Mouse (Mus musculus): Measurements from ENCODE around the gene Babam2. TPM values are rescaled to one million over a fixed set of nuclear protein-coding genes. Genes with fewer than 3 reads are reported as not detected.

Babam2 gene
- polyA plus RNA-seq, 1 experiment from 2014 or later, result 32.3 TPM

- H3K9ac ChIP-seq (ENCODE audit: low read length), result no peak overlapping the region
- no peak for DNase-seq (ENCODE audit: low spot score)
- WGBS, result 89% methylated on average over 7 of the region's 7 CpGs
- no peaks in the 10 kb centered on the region for H3K9me3 ChIP-seq (replicated peaks; ENCODE audit: control insufficient read depth, low read length)
- ATAC-seq, result no peak
- no peaks in the 10 kb centered on the region for H3K4me1 ChIP-seq (ENCODE audit: control insufficient read depth, insufficient read depth, low read length)
- no peak overlapping the region for H3K4me2 ChIP-seq (ENCODE audit: low read length)
- H3K4me3 ChIP-seq (ENCODE audit: low read depth, low read length), result no peak overlapping the region
- no peaks in the 10 kb centered on the region for H3K27me3 ChIP-seq (replicated peaks; ENCODE audit: control insufficient read depth, insufficient read depth, low read length)
- H3K36me3 ChIP-seq (ENCODE audit: control insufficient read depth, insufficient read depth, low read length), result no peaks in the 10 kb centered on the region
- no peak overlapping the region for H3K27ac ChIP-seq (ENCODE audit: low read depth, low read length)
These were observed 208.9 kb downstream of the Babam2 start for GRCm38 (mm10) chr5:31906286-31906951.

GRCm38 (mm10) chr5:31907959-31908358 lies 210.5 kb downstream of the Babam2 start:
- no peak for ATAC-seq
- no peaks in the 10 kb centered on the region for H3K4me1 ChIP-seq (ENCODE audit: control insufficient read depth, insufficient read depth, low read length)
- H3K9me3 ChIP-seq (replicated peaks; ENCODE audit: control insufficient read depth, low read length), result no peaks in the 10 kb centered on the region
- WGBS, result 94% methylated on average over 2 of the region's 2 CpGs
- DNase-seq (ENCODE audit: low spot score), result no peak
- H3K9ac ChIP-seq (ENCODE audit: low read length), result no peak overlapping the region
- H3K4me2 ChIP-seq (ENCODE audit: low read length), result no peak overlapping the region
- no peaks in the 10 kb centered on the region for H3K27me3 ChIP-seq (replicated peaks; ENCODE audit: control insufficient read depth, insufficient read depth, low read length)
- no peak overlapping the region for H3K27ac ChIP-seq (ENCODE audit: low read depth, low read length)
- H3K4me3 ChIP-seq (ENCODE audit: low read depth, low read length), result no peak overlapping the region
- no peaks in the 10 kb centered on the region for H3K36me3 ChIP-seq (ENCODE audit: control insufficient read depth, insufficient read depth, low read length)

- H3K4me3 ChIP-seq (ENCODE audit: low read depth, low read length), result no peak overlapping the region
- DNase-seq (ENCODE audit: low spot score) (no peak), ATAC-seq (no peak)
- H3K9ac ChIP-seq (ENCODE audit: low read length), result no peak overlapping the region
- H3K4me2 ChIP-seq (ENCODE audit: low read length), result no peak overlapping the region
- H3K27me3 ChIP-seq (replicated peaks; ENCODE audit: control insufficient read depth, insufficient read depth, low read length), result no peaks in the 10 kb centered on the region
- WGBS, result 88% methylated on average over 2 of the region's 2 CpGs
- H3K36me3 ChIP-seq (ENCODE audit: control insufficient read depth, insufficient read depth, low read length), result no peaks in the 10 kb centered on the region
- no peaks in the 10 kb centered on the region for H3K9me3 ChIP-seq (replicated peaks; ENCODE audit: control insufficient read depth, low read length)
- H3K27ac ChIP-seq (ENCODE audit: low read depth, low read length), result no peak overlapping the region
- no peaks in the 10 kb centered on the region for H3K4me1 ChIP-seq (ENCODE audit: control insufficient read depth, insufficient read depth, low read length)
These were observed 211.3 kb downstream of the Babam2 start for GRCm38 (mm10) chr5:31908818-31909217.

- ATAC-seq, result no peak
- no peak for DNase-seq (ENCODE audit: low spot score)
- 68% methylated on average over 7 of the region's 7 CpGs for WGBS
These were observed 218.8 kb downstream of the Babam2 start for GRCm38 (mm10) chr5:31916241-31916640.

GRCm38 (mm10) chr5:31918566-31918965 lies 221.1 kb downstream of the Babam2 start:
- 96% methylated on average over 4 of the region's 4 CpGs for WGBS
- Histone ChIP-seq H3K9me3 (replicated peaks; ENCODE audit: control insufficient read depth, low read length) (no peaks in the 10 kb centered on the region), H3K4me1 (ENCODE audit: control insufficient read depth, insufficient read depth, low read length) (no peaks in the 10 kb centered on the region), H3K27me3 (replicated peaks; ENCODE audit: control insufficient read depth, insufficient read depth, low read length) (no peaks in the 10 kb centered on the region), H3K4me3 (ENCODE audit: low read depth, low read length) (no peak overlapping the region), H3K27ac (ENCODE audit: low read depth, low read length) (no peak overlapping the region), H3K36me3 (ENCODE audit: control insufficient read depth, insufficient read depth, low read length) (no peaks in the 10 kb centered on the region), H3K4me2 (ENCODE audit: low read length) (no peak overlapping the region), H3K9ac (ENCODE audit: low read length) (no peak overlapping the region)
- ATAC-seq (no peak), DNase-seq (ENCODE audit: low spot score) (no peak)

More at GRCm38 (mm10) chr5:31916241-31916640, 218.8 kb downstream of the Babam2 start:
- no peak overlapping the region for H3K27ac ChIP-seq (ENCODE audit: low read depth, low read length)
- H3K4me1 ChIP-seq (ENCODE audit: control insufficient read depth, insufficient read depth, low read length), result no peaks in the 10 kb centered on the region
- no peak overlapping the region for H3K4me3 ChIP-seq (ENCODE audit: low read depth, low read length)
- no peak overlapping the region for H3K4me2 ChIP-seq (ENCODE audit: low read length)
- no peaks in the 10 kb centered on the region for H3K36me3 ChIP-seq (ENCODE audit: control insufficient read depth, insufficient read depth, low read length)
- H3K27me3 ChIP-seq (replicated peaks; ENCODE audit: control insufficient read depth, insufficient read depth, low read length), result no peaks in the 10 kb centered on the region
- H3K9ac ChIP-seq (ENCODE audit: low read length), result no peak overlapping the region
- no peaks in the 10 kb centered on the region for H3K9me3 ChIP-seq (replicated peaks; ENCODE audit: control insufficient read depth, low read length)

GRCm38 (mm10) chr5:31920129-31920528 lies 222.6 kb downstream of the Babam2 start:
- Histone ChIP-seq H3K36me3 (ENCODE audit: control insufficient read depth, insufficient read depth, low read length) (no peaks in the 10 kb centered on the region), H3K4me1 (ENCODE audit: control insufficient read depth, insufficient read depth, low read length) (no peaks in the 10 kb centered on the region), H3K9ac (ENCODE audit: low read length) (no peak overlapping the region), H3K4me2 (ENCODE audit: low read length) (no peak overlapping the region), H3K9me3 (replicated peaks; ENCODE audit: control insufficient read depth, low read length) (no peaks in the 10 kb centered on the region), H3K27me3 (replicated peaks; ENCODE audit: control insufficient read depth, insufficient read depth, low read length) (no peaks in the 10 kb centered on the region), H3K4me3 (ENCODE audit: low read depth, low read length) (no peak overlapping the region), H3K27ac (ENCODE audit: low read depth, low read length) (no peak overlapping the region)
- ATAC-seq (no peak), DNase-seq (ENCODE audit: low spot score) (peak; percentile 34)

GRCm38 (mm10) chr5:31920890-31921289 lies 223.4 kb downstream of the Babam2 start:
- 97% methylated on average over 1 of the region's 1 CpGs for WGBS
- H3K27me3 ChIP-seq (replicated peaks; ENCODE audit: control insufficient read depth, insufficient read depth, low read length), result no peaks in the 10 kb centered on the region
- no peak overlapping the region for H3K27ac ChIP-seq (ENCODE audit: low read depth, low read length)
- no peaks in the 10 kb centered on the region for H3K4me1 ChIP-seq (ENCODE audit: control insufficient read depth, insufficient read depth, low read length)
- no peaks in the 10 kb centered on the region for H3K9me3 ChIP-seq (replicated peaks; ENCODE audit: control insufficient read depth, low read length)
- no peaks in the 10 kb centered on the region for H3K36me3 ChIP-seq (ENCODE audit: control insufficient read depth, insufficient read depth, low read length)
- H3K9ac ChIP-seq (ENCODE audit: low read length), result no peak overlapping the region
- ATAC-seq (no peak), DNase-seq (ENCODE audit: low spot score) (no peak)
- H3K4me3 ChIP-seq (ENCODE audit: low read depth, low read length), result no peak overlapping the region
- H3K4me2 ChIP-seq (ENCODE audit: low read length), result no peak overlapping the region

GRCm38 (mm10) chr5:31924075-31924474 lies 226.6 kb downstream of the Babam2 start:
- H3K4me1 ChIP-seq (ENCODE audit: control insufficient read depth, insufficient read depth, low read length), result peaks cover under 1% of the 10 kb centered on the region; the same call in 1 of the 2 replicates
- H3K9me3 ChIP-seq (replicated peaks; ENCODE audit: control insufficient read depth, low read length), result no peaks in the 10 kb centered on the region
- H3K4me2 ChIP-seq (ENCODE audit: low read length), result no peak overlapping the region
- H3K27ac ChIP-seq (ENCODE audit: low read depth, low read length), result no peak overlapping the region
- ATAC-seq (no peak), DNase-seq (ENCODE audit: low spot score) (no peak)
- H3K4me3 ChIP-seq (ENCODE audit: low read depth, low read length), result no peak overlapping the region
- no peaks in the 10 kb centered on the region for H3K36me3 ChIP-seq (ENCODE audit: control insufficient read depth, insufficient read depth, low read length)
- H3K27me3 ChIP-seq (replicated peaks; ENCODE audit: control insufficient read depth, insufficient read depth, low read length), result no peaks in the 10 kb centered on the region
- no peak overlapping the region for H3K9ac ChIP-seq (ENCODE audit: low read length)

GRCm38 (mm10) chr5:31926551-31926950 lies 229.1 kb downstream of the Babam2 start:
- WGBS, result 95% methylated on average over 1 of the region's 1 CpGs
- no peak for ATAC-seq
- Histone ChIP-seq H3K4me3 (ENCODE audit: low read depth, low read length) (no peak overlapping the region), H3K9me3 (replicated peaks; ENCODE audit: control insufficient read depth, low read length) (no peaks in the 10 kb centered on the region), H3K9ac (ENCODE audit: low read length) (no peak overlapping the region), H3K4me2 (ENCODE audit: low read length) (no peak overlapping the region), H3K4me1 (ENCODE audit: control insufficient read depth, insufficient read depth, low read length) (peaks cover 3% of the 10 kb centered on the region; the same call in 1 of the 2 replicates), H3K36me3 (ENCODE audit: control insufficient read depth, insufficient read depth, low read length) (no peaks in the 10 kb centered on the region), H3K27me3 (replicated peaks; ENCODE audit: control insufficient read depth, insufficient read depth, low read length) (no peaks in the 10 kb centered on the region), H3K27ac (ENCODE audit: low read depth, low read length) (no peak overlapping the region)
- DNase-seq (ENCODE audit: low spot score), result no peak

All from forebrain, embryonic 14.5 days (tissue).